Mouse (Mus musculus): ENCODE results near the gene Abcf2.

- TF ChIP-seq POLR2A (IDR thresholded peaks at IDR 0.05; ENCODE audit: borderline replicate concordance, extremely low read depth, low read depth, low read length) = no peak
- TF ChIP-seq CTCF (IDR thresholded peaks at IDR 0.05; ENCODE audit: insufficient read depth, low read length) = no peak
Observed at GRCm38 (mm10) chr5:24525360-24526189, 51.7 kb downstream of the Abcf2 start.

Data from lung, adult 2 months (tissue).